Mouse (Mus musculus): ENCODE measurements at regions not wholly inside any gene's neighbourhood (a gene's known extent, or its start where the extent isn't known, plus 50 kb on each side); places are given as distances from the start of the nearest gene placed in this dataset.

DNA sequence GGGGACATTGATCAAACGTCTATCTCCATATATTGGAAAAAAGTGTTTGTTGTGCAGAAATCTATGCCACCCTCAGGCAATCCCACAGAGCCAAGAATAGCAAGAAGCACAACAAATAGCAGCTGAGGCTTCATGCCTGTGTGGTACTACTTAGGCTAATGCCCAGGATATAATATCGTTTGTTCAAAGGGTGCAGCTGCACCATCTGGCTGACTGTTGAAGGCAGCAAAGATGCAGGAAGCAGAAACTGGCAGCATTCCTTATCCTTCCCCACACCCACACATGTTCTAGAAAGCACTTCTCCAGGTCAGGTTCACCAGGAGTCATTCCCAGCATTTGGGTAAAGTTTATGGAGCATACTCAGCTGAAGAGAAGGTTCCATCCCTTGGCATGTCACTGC, 158.1 kb upstream of the Ccn2 start:
- TF ChIP-seq MEF2A (IDR thresholded peaks at IDR 0.05; ENCODE audit: borderline replicate concordance, low read depth, low read length) (no peak), E2F4 (IDR thresholded peaks at IDR 0.05; ENCODE audit: insufficient replicate concordance, low read depth, low read length) (no peak), POLR2A (IDR thresholded peaks at IDR 0.05; ENCODE audit: low read depth, low read length) (no peak), CTCF (conservative IDR thresholded peaks at IDR 0.05 in 1 of 2, IDR thresholded peaks at IDR 0.05 in 1 of 2; ENCODE audit: low read depth in 2 of 2, low read length in 2 of 2) (no peak), ETS1 (conservative IDR thresholded peaks at IDR 0.05; ENCODE audit: low read depth, low read length) (no peak), KAT2A (IDR thresholded peaks at IDR 0.05; ENCODE audit: insufficient replicate concordance, low read length) (no peak), TCF12 (IDR thresholded peaks at IDR 0.05; ENCODE audit: low read depth, low read length) (no peak), MAZ (IDR thresholded peaks at IDR 0.05; ENCODE audit: low read depth, low read length) (no peak), MAX (IDR thresholded peaks at IDR 0.05; ENCODE audit: low read length) (no peak)

Data from CH12.LX (cell line).